Mouse (Mus musculus) olfactory bulb, adult 2 months (tissue): ENCODE measurements around the gene Olfr479. TPM values are rescaled to one million over a fixed set of nuclear protein-coding genes. Genes with fewer than 3 reads are reported as not detected.
"Not testable (repeated sequence)": the region's sequence is repeated elsewhere in the genome, so short reads cannot be mapped to it uniquely, and the experiment has no call there.

Experiments used
- H3K27ac ChIP-seq: fragments of 200-500 bp; 2 replicates; pipeline ENCODE4 v1.5.1; 2012; ENCODE audit warnings: low read depth, low read length; ENCODE audit not compliant: insufficient read depth
- H3K4me1 ChIP-seq: fragments of 200-500 bp; 2 replicates; pipeline ENCODE4 v1.6.1; 2012; ENCODE audit warnings: low read length; ENCODE audit not compliant: control insufficient read depth, insufficient read depth
- H3K4me3 ChIP-seq: fragments of 200-500 bp; 2 replicates; pipeline ENCODE4 v1.5.1; 2012; ENCODE audit warnings: mild to moderate bottlenecking, low read depth, low read length, moderate library complexity; ENCODE audit not compliant: insufficient read depth
- CTCF ChIP-seq: fragments of 200-500 bp; IDR thresholded peaks from 2 replicates; pipeline ENCODE4 v1.5.1; 2012; ENCODE audit warnings: low read depth, mild to moderate bottlenecking, low read length, moderate library complexity; ENCODE audit not compliant: insufficient read depth
- POLR2A ChIP-seq: fragments of 200-500 bp; IDR thresholded peaks from 2 replicates; pipeline ENCODE4 v1.6.1; 2012; ENCODE audit warnings: mild to moderate bottlenecking, low read depth, low read length, moderate library complexity; ENCODE audit not compliant: insufficient read depth
- WGBS: fragments of 180-500 bp; shearing (Covaris S2); methylation state at CpG from one replicate; pipeline ENCODE4 v1.1.7; 2018; 5-methylcytosine and 5-hydroxymethylcytosine counted together
- polyA plus RNA-seq: library from polyadenylated mRNA; stranded (reverse); fragments of >200 nt; gene quantifications from 2 replicates; pipeline ENCODE4 v1.2.4, GENCODE M21; 2012; ENCODE audit warnings: low replicate concordance; ENCODE audit not compliant: missing spikeins, insufficient read depth, insufficient read length

Gene Olfr479
- polyA plus RNA-seq, result not detected in 2 replicates

- TF ChIP-seq POLR2A (no peak), CTCF (no peak)
- 94% methylated on average over 2 of the region's 2 CpGs for WGBS
- H3K4me1 ChIP-seq, result no peaks in the 10 kb centered on the region
- H3K4me3 ChIP-seq, result no peak within 1 kb of the TSS
- no peak within 1 kb of the TSS for H3K27ac ChIP-seq
Observed at GRCm38 (mm10) chr7:108050393-108050792, at the start of gene Olfr479. TSS of gene Olfr479 (plus strand) at chr7:108050693.

- H3K4me3 ChIP-seq, H3K27ac ChIP-seq, H3K4me1 ChIP-seq: not testable (repeated sequence)
Observed at GRCm38 (mm10) chr7:108014256-108014655, 36.2 kb upstream of the Olfr479 start.

GRCm38 (mm10) chr7:108033889-108034288 lies 16.6 kb upstream of the Olfr479 start, which contains the start of gene Olfr478:
TSS of gene Olfr478 (minus strand) at chr7:108033989.
- Histone ChIP-seq H3K4me3 (no peak within 1 kb of the TSS), H3K27ac (no peak within 1 kb of the TSS), H3K4me1 (no peaks in the 10 kb centered on the region)
- WGBS, result 83% methylated on average over 3 of the region's 3 CpGs
- TF ChIP-seq CTCF, result no peak
- no peak for TF ChIP-seq POLR2A

GRCm38 (mm10) chr7:108067246-108067645 lies 16.8 kb downstream of the Olfr479 start, which contains the start of gene Olfr480:
TSS of gene Olfr480 (minus strand) at chr7:108067346.
- TF ChIP-seq CTCF (no peak), POLR2A (no peak)
- H3K4me3 ChIP-seq, result no peak within 1 kb of the TSS
- no peak within 1 kb of the TSS for H3K27ac ChIP-seq
- H3K4me1 ChIP-seq, result no peaks in the 10 kb centered on the region
- 81% methylated on average over 1 of the region's 1 CpGs for WGBS

- Histone ChIP-seq H3K27ac (no peak within 1 kb of the TSS), H3K4me1 (no peaks in the 10 kb centered on the region), H3K4me3 (no peak within 1 kb of the TSS)
- TF ChIP-seq POLR2A (no peak), CTCF (no peak)
Observed at GRCm38 (mm10) chr7:108079555-108079954, 29.1 kb downstream of the Olfr479 start, which contains the start of gene Olfr481. TSS of gene Olfr481 (plus strand) at chr7:108079855.

GRCm38 (mm10) chr7:108097486-108097885 lies 47.0 kb downstream of the Olfr479 start, which contains the start of gene Olfr482:
TSS of gene Olfr482 (minus strand) at chr7:108097586.
- no peak within 1 kb of the TSS for H3K27ac ChIP-seq
- H3K4me1 ChIP-seq, result no peaks in the 10 kb centered on the region
- WGBS, result 91% methylated on average over 1 of the region's 1 CpGs
- H3K4me3 ChIP-seq, result no peak within 1 kb of the TSS
- TF ChIP-seq POLR2A, result no peak
- no peak for TF ChIP-seq CTCF

GRCm38 (mm10) chr7:108100549-108100948 lies 50.1 kb downstream of the Olfr479 start, which contains the start of gene Olfr483:
TSS of gene Olfr483 (plus strand) at chr7:108100849.
- H3K4me3 ChIP-seq, result no peak within 1 kb of the TSS
- TF ChIP-seq CTCF (no peak), POLR2A (no peak)
- no peak within 1 kb of the TSS for H3K27ac ChIP-seq
- WGBS, result 80% methylated on average over 1 of the region's 1 CpGs
- H3K4me1 ChIP-seq, result no peaks in the 10 kb centered on the region

Other genes with a start within 250 kb of the Olfr479 start
- not detected in 2 replicates for gene Ovch2, start 249.5 kb upstream of the Olfr479 start, polyA plus RNA-seq
- gene Olfr467, start 238.4 kb upstream of the Olfr479 start, polyA plus RNA-seq, result not detected in 2 replicates
- gene Olfr469, start 225.2 kb upstream of the Olfr479 start, polyA plus RNA-seq, result not detected in 2 replicates
- gene Olfr470, start 203.2 kb upstream of the Olfr479 start, polyA plus RNA-seq, result not detected in 2 replicates
- not detected in 2 replicates for gene Olfr472, start 152.8 kb upstream of the Olfr479 start, polyA plus RNA-seq
- gene Olfr473, start 120.2 kb upstream of the Olfr479 start, polyA plus RNA-seq, result not detected in 2 replicates
- gene Olfr474, start 96.0 kb upstream of the Olfr479 start, polyA plus RNA-seq, result not detected in 2 replicates
- not detected in 2 replicates for gene Olfr476, start 85.9 kb upstream of the Olfr479 start, polyA plus RNA-seq
- gene Olfr477, start 64.0 kb upstream of the Olfr479 start, polyA plus RNA-seq, result not detected in 2 replicates
- gene Olfr478, start 16.7 kb upstream of the Olfr479 start, polyA plus RNA-seq, result not detected in 2 replicates
- gene Olfr480, start 16.7 kb downstream of the Olfr479 start, polyA plus RNA-seq, result not detected in 2 replicates
- not detected in 2 replicates for gene Olfr481, start 29.2 kb downstream of the Olfr479 start, polyA plus RNA-seq
- not detected in 2 replicates for gene Olfr482, start 46.9 kb downstream of the Olfr479 start, polyA plus RNA-seq
- not detected in 2 replicates for gene Olfr483, start 50.2 kb downstream of the Olfr479 start, polyA plus RNA-seq
- gene Olfr484, start 76.8 kb downstream of the Olfr479 start, polyA plus RNA-seq, result not detected in 2 replicates
- not detected in 2 replicates for gene Olfr485, start 109.2 kb downstream of the Olfr479 start, polyA plus RNA-seq
- gene Olfr486, start 122.0 kb downstream of the Olfr479 start, polyA plus RNA-seq, result not detected in 2 replicates
- not detected in 2 replicates for gene Olfr487, start 163.9 kb downstream of the Olfr479 start, polyA plus RNA-seq
- gene Olfr488, start 207.7 kb downstream of the Olfr479 start, polyA plus RNA-seq, result not detected in 2 replicates
- gene Olfr490, start 238.2 kb downstream of the Olfr479 start, polyA plus RNA-seq, result not detected in 2 replicates